Mouse (Mus musculus): ENCODE results near the gene Ints5.
A peak's percentile ranks its signal among the peaks of the same experiment; 100 is the strongest.

Gene Ints5

GRCm38 (mm10) chr19:8929224-8930088, 36.7 kb downstream of the Ints5 start, which contains the start of the genes Rom1 and Eml3:
Rom1 (minus strand) TSS chr19:8929356.
Eml3 (plus strand) TSS chr19:8929552.
- DNase-seq (ENCODE audit: low spot score in 2 of 2), result peak in 1 of 2 experiments; percentile 61

- DNase-seq (ENCODE audit: low spot score in 2 of 2), result no peak
Measured at GRCm38 (mm10) chr19:8930117-8930516, 37.3 kb downstream of the Ints5 start.

GRCm38 (mm10) chr19:8930771-8931170, 38.0 kb downstream of the Ints5 start:
- DNase-seq (ENCODE audit: low spot score in 2 of 2), result no peak

- no peak for DNase-seq (ENCODE audit: low spot score in 2 of 2)
Measured at GRCm38 (mm10) chr19:8936736-8937135, 43.9 kb downstream of the Ints5 start.

GRCm38 (mm10) chr19:8940526-8941133, 47.8 kb downstream of the Ints5 start:
- no peak for DNase-seq (ENCODE audit: low spot score in 2 of 2)

GRCm38 (mm10) chr19:8941136-8941514, 48.3 kb downstream of the Ints5 start:
- no peak for DNase-seq (ENCODE audit: low spot score in 2 of 2)

- peak; percentile 91 to 96 for DNase-seq (ENCODE audit: low spot score in 2 of 2)
Measured at GRCm38 (mm10) chr19:8941515-8942217, 48.9 kb downstream of the Ints5 start, which contains the start of gene Mta2. Mta2 (plus strand) TSS chr19:8941875.

GRCm38 (mm10) chr19:8942276-8942964, 49.6 kb downstream of the Ints5 start:
- peak in 1 of 2 experiments; percentile 54 for DNase-seq (ENCODE audit: low spot score in 2 of 2)

- DNase-seq (ENCODE audit: low spot score in 2 of 2), result no peak
Measured at GRCm38 (mm10) chr19:8943047-8943446, 50.2 kb downstream of the Ints5 start.

GRCm38 (mm10) chr19:8944062-8944461, 51.3 kb downstream of the Ints5 start:
- DNase-seq (ENCODE audit: low spot score in 2 of 2), result no peak

- no peak for DNase-seq (ENCODE audit: low spot score in 2 of 2)
Measured at GRCm38 (mm10) chr19:8944750-8945149, 51.9 kb downstream of the Ints5 start.

GRCm38 (mm10) chr19:8945251-8945650, 52.4 kb downstream of the Ints5 start:
- DNase-seq (ENCODE audit: low spot score in 2 of 2), result no peak

- DNase-seq (ENCODE audit: low spot score in 2 of 2), result no peak
Measured at GRCm38 (mm10) chr19:8946929-8947328, 54.1 kb downstream of the Ints5 start.
